Mouse (Mus musculus) CH12.LX (cell line): ENCODE data around the gene Mettl7a1. TPM values are rescaled to one million over a fixed set of nuclear protein-coding genes. Genes with fewer than 3 reads are reported as not detected.
A peak's percentile ranks its signal among the peaks of the same experiment; 100 is the strongest.

Source experiments
- DNase-seq: peaks from one replicate; pipeline ENCODE4 v3.0.0-alpha.2; 2013; ENCODE audit errors: extremely low read depth
- H3K27ac ChIP-seq: 2 replicates; pipeline ENCODE4 v1.5.1; 2012; ENCODE audit warnings: low read depth, mild to moderate bottlenecking, control low read depth, moderate library complexity; ENCODE audit not compliant: insufficient read depth
- H3K27me3 ChIP-seq: replicated peaks from 2 replicates; pipeline ENCODE3; 2012; ENCODE audit warnings: inconsistent platforms
- H3K36me3 ChIP-seq, 2 experiments: replicated peaks in 1 of 2; 2 replicates each; pipeline versions ENCODE3 to v1.6.1; 2012; ENCODE audit warnings: inconsistent platforms in 1 of 2, low read length in 1 of 2, mild to moderate bottlenecking in 1 of 2, mixed read lengths in 1 of 2, moderate library complexity in 1 of 2; ENCODE audit not compliant: control insufficient read depth in 1 of 2, insufficient read depth in 1 of 2
- H3K4me1 ChIP-seq, 2 experiments: 2 replicates each; pipeline ENCODE4 v1.6.1; 2012; ENCODE audit warnings: inconsistent platforms in 1 of 2, moderate library complexity in 1 of 2; ENCODE audit not compliant: insufficient read depth in 2 of 2, control insufficient read depth in 1 of 2
- H3K4me2 ChIP-seq: 2 replicates; pipeline ENCODE4 v1.6.1; 2012; ENCODE audit warnings: low read depth, mild to moderate bottlenecking, control low read depth; ENCODE audit not compliant: poor library complexity, insufficient read depth, severe bottlenecking
- H3K4me3 ChIP-seq, 3 experiments: fragments of 150-350 bp in 1 of 3; sonication (generic) in 1 of 3; replicated peaks in 1 of 3; 2 replicates each; pipeline versions ENCODE3 to v1.5.1; 2011 to 2012; ENCODE audit warnings: low read depth in 2 of 3, low read length in 2 of 3, mild to moderate bottlenecking in 2 of 3, moderate library complexity in 2 of 3, control low read depth in 1 of 3, improper control_type of control experiment in 1 of 3, inconsistent platforms in 1 of 3, mixed read lengths in 1 of 3; ENCODE audit not compliant: poor library complexity in 1 of 3
- H3K79me2 ChIP-seq: replicated peaks from 2 replicates; pipeline ENCODE4 v1.6.1; 2012; ENCODE audit warnings: mild to moderate bottlenecking, moderate library complexity; ENCODE audit not compliant: control insufficient read depth, poor library complexity, insufficient read depth, severe bottlenecking; ENCODE audit errors: extremely low read depth
- H3K9ac ChIP-seq: 2 replicates; pipeline ENCODE4 v1.6.1; 2012; ENCODE audit warnings: low read depth, mild to moderate bottlenecking, control low read depth, moderate library complexity; ENCODE audit not compliant: insufficient read depth
- H3K9me3 ChIP-seq: replicated peaks from 2 replicates; pipeline ENCODE3; 2012; ENCODE audit warnings: low read length, inconsistent platforms, mixed read lengths
- CHD2 ChIP-seq: IDR thresholded peaks from 2 replicates; pipeline ENCODE4 v1.6.1; 2011; ENCODE audit warnings: low read length, improper control_type of control experiment
- CTCF ChIP-seq, 2 experiments: IDR thresholded peaks in 1 of 2; conservative IDR thresholded peaks in 1 of 2; 2 replicates each; pipeline ENCODE4 v1.5.1; 2011 to 2012; ENCODE audit warnings: low read depth in 2 of 2, low read length in 2 of 2, improper control_type of control experiment in 1 of 2, inconsistent platforms in 1 of 2, mild to moderate bottlenecking in 1 of 2, moderate library complexity in 1 of 2
- ETS1 ChIP-seq: conservative IDR thresholded peaks from 2 replicates; pipeline ENCODE4 v1.6.1; 2012; ENCODE audit warnings: low read depth, mild to moderate bottlenecking, inconsistent platforms, low read length, improper control_type of control experiment, moderate library complexity
- JUND ChIP-seq: conservative IDR thresholded peaks from 2 replicates; pipeline ENCODE4 v1.6.1; 2011; ENCODE audit warnings: low read depth, low read length, improper control_type of control experiment
- MAX ChIP-seq: IDR thresholded peaks from 2 replicates; pipeline ENCODE4 v1.6.1; 2011; ENCODE audit warnings: low read length, improper control_type of control experiment
- MAZ ChIP-seq: IDR thresholded peaks from 2 replicates; pipeline ENCODE4 v1.6.1; 2012; ENCODE audit warnings: low read depth, mild to moderate bottlenecking, inconsistent platforms, low read length, improper control_type of control experiment, moderate library complexity
- MYC ChIP-seq: IDR thresholded peaks from 2 replicates; pipeline ENCODE4 v1.6.1; 2011; ENCODE audit warnings: low read depth, mild to moderate bottlenecking, improper control_type of control experiment, low read length
- POLR2AphosphoS2 ChIP-seq: IDR thresholded peaks from 2 replicates; pipeline ENCODE4 v1.6.1; 2011; ENCODE audit warnings: low read depth, low read length, improper control_type of control experiment
- RAD21 ChIP-seq: IDR thresholded peaks from 2 replicates; pipeline ENCODE4 v1.6.1; 2011; ENCODE audit warnings: low read depth, mild to moderate bottlenecking, low read length, improper control_type of control experiment, moderate library complexity
- SMC3 ChIP-seq: IDR thresholded peaks from 2 replicates; pipeline ENCODE4 v1.6.1; 2011; ENCODE audit warnings: low read depth, low read length, improper control_type of control experiment
- TBP ChIP-seq: conservative IDR thresholded peaks from 2 replicates; pipeline ENCODE4 v1.6.1; 2011; ENCODE audit warnings: low read depth, low read length, improper control_type of control experiment
- TCF12 ChIP-seq: IDR thresholded peaks from 2 replicates; pipeline ENCODE4 v1.6.1; 2014; ENCODE audit warnings: low read depth, mild to moderate bottlenecking, inconsistent platforms, low read length, improper control_type of control experiment
- ZC3H11A ChIP-seq: IDR thresholded peaks from 2 replicates; pipeline ENCODE4 v1.6.1; 2012; ENCODE audit warnings: low read depth, mild to moderate bottlenecking, inconsistent platforms, low read length, improper control_type of control experiment
- ZKSCAN1 ChIP-seq: IDR thresholded peaks from 2 replicates; pipeline ENCODE4 v1.6.1; 2012; ENCODE audit warnings: low read depth, inconsistent platforms, low read length, improper control_type of control experiment, borderline replicate concordance
- dilution Hi-C: fragments of 300-500 bp; cut with MboI; formaldehyde crosslinking; loops from 2 replicates; pipeline ENCODE4 v1.14.3; 2020; ENCODE audit warnings: low sequenced_read_pairs; ENCODE audit not compliant: extremely low pct_unique_long_range_greater_than_20kb, extremely low pct_ligation_motif_present
- in situ Hi-C: fragments of 300-500 bp; cut with MboI; formaldehyde crosslinking; loops from 3 replicates; pipeline ENCODE4 v1.14.3; 2019; ENCODE audit warnings: low sequenced_read_pairs, low pct_ligation_motif_present, low pct_unique_long_range_greater_than_20kb, mixed read lengths
- polyA plus RNA-seq: library from polyadenylated mRNA; unstranded; fragments of >175 nt; gene quantifications from 2 replicates; pipeline ENCODE4 v1.2.1, GENCODE M21; 2012; ENCODE audit warnings: low read depth; ENCODE audit not compliant: insufficient read length
- total RNA-seq, 2 experiments: library from RNA; depleted of rRNA; stranded (reverse); fragments of 300-350 nt in 1 of 2; fragments of >200 nt in 1 of 2; gene quantifications; 2 replicates each; pipeline ENCODE4 v1.2.3; 2012 to 2014

The Mettl7a1 gene
- total and polyA plus RNA-seq, 3 experiments: 6.5 to 17.2 (median 14.2) TPM

GRCm38 (mm10) chr15:100263246-100263905, 40.6 kb upstream of the Mettl7a1 start:
- peaks cover 3% of the 10 kb centered on the region for H3K9me3 ChIP-seq
- no peak overlapping the region for H3K4me2 ChIP-seq
- DNase-seq: peak; percentile 43
- TF ChIP-seq ZC3H11A (peak; percentile 22; the same call in 1 of the 2 replicates), SMC3 (peak; percentile 70), CTCF (conservative IDR thresholded peaks at IDR 0.05 in 1 of 2, IDR thresholded peaks at IDR 0.05 in 1 of 2; ENCODE audit: low read depth in 2 of 2, low read length in 2 of 2) (peak in 1 of 2 experiments; percentile 74; a peak in 2 of 4 replicates), TBP (no peak), ETS1 (no peak), POLR2AphosphoS2 (0 out of 2 replicates have a peak, but pooled peaks have one; percentile 33), RAD21 (peak; percentile 61), CHD2 (no peak), MYC (0 out of 2 replicates have a peak, but pooled peaks have one; percentile 21), ZKSCAN1 (no peak)
- no peak overlapping the region for H3K4me3 ChIP-seq
- H3K36me3 ChIP-seq: peaks cover 13 to 25% of the 10 kb centered on the region in 2 experiments
- no peak overlapping the region for H3K27ac ChIP-seq
- no peaks in the 10 kb centered on the region for H3K79me2 ChIP-seq
- dilution Hi-C loops (no loop called here), in situ Hi-C loops (loop anchor here (10.0 kb wide), 1 partner anchor 61 kb away; no protein-coding TSS in a partner anchor)
- no peaks in the 10 kb centered on the region for H3K27me3 ChIP-seq
- H3K9ac ChIP-seq: no peak overlapping the region
- no peaks in the 10 kb centered on the region for H3K4me1 ChIP-seq

- no peaks in the 10 kb centered on the region for H3K79me2 ChIP-seq
- H3K36me3 ChIP-seq: peaks cover 6 to 14% of the 10 kb centered on the region in 2 experiments
- H3K9ac ChIP-seq: no peak overlapping the region
- no peak overlapping the region for H3K27ac ChIP-seq
- H3K27me3 ChIP-seq: no peaks in the 10 kb centered on the region
- DNase-seq: no peak
- in situ Hi-C loops: loop anchor here (10.0 kb wide), 1 partner anchor 59 kb away; no protein-coding TSS in a partner anchor
- no peak for TF ChIP-seq RAD21
- TF ChIP-seq CTCF (conservative IDR thresholded peaks at IDR 0.05 in 1 of 2, IDR thresholded peaks at IDR 0.05 in 1 of 2; ENCODE audit: low read depth in 2 of 2, low read length in 2 of 2): no peak
- TF ChIP-seq MAX: no peak
- TF ChIP-seq MAZ: no peak
- no peak for TF ChIP-seq TCF12
- TF ChIP-seq JUND: no peak
- TF ChIP-seq ZKSCAN1: no peak
- TF ChIP-seq, all 38 proteins: peak for 0
- Histone ChIP-seq H3K4me2 (no peak overlapping the region), H3K4me3 (no peak overlapping the region), H3K4me1 (no peaks in the 10 kb centered on the region), H3K9me3 (peaks cover 3% of the 10 kb centered on the region)
- dilution Hi-C loops: no loop called here
These were observed 38.2 kb upstream of the Mettl7a1 start for GRCm38 (mm10) chr15:100265586-100266325.
